Mouse (Mus musculus) lung, postnatal 36 days (tissue): ENCODE measurements around the gene Gm17655.
A peak's percentile ranks its signal among the peaks of the same experiment; 100 is the strongest.
"Not testable (repeated sequence)": the region's sequence is repeated elsewhere in the genome, so short reads cannot be mapped to it uniquely, and the experiment has no call there.

ENCODE experiments used
- DNase-seq: peaks from one replicate; pipeline ENCODE4 v3.0.0; 2022; ENCODE audit warnings: mixed read lengths

Gm17655 gene

GRCm38 (mm10) chr5:110072413-110072812, at the start of gene Gm17655:
TSS of gene Gm17655 (minus strand) at chr5:110072513.
- not testable (repeated sequence) for DNase-seq

GRCm38 (mm10) chr5:110109991-110110441, 37.7 kb upstream of the Gm17655 start, which contains the start of gene Zfp605:
TSS of gene Zfp605 (plus strand) at chr5:110110092.
- peak; percentile 94 for DNase-seq

- DNase-seq = peak; percentile 98
These were observed 36.0 kb upstream of the Gm17655 start for GRCm38 (mm10) chr5:110108305-110108628.

DNA sequence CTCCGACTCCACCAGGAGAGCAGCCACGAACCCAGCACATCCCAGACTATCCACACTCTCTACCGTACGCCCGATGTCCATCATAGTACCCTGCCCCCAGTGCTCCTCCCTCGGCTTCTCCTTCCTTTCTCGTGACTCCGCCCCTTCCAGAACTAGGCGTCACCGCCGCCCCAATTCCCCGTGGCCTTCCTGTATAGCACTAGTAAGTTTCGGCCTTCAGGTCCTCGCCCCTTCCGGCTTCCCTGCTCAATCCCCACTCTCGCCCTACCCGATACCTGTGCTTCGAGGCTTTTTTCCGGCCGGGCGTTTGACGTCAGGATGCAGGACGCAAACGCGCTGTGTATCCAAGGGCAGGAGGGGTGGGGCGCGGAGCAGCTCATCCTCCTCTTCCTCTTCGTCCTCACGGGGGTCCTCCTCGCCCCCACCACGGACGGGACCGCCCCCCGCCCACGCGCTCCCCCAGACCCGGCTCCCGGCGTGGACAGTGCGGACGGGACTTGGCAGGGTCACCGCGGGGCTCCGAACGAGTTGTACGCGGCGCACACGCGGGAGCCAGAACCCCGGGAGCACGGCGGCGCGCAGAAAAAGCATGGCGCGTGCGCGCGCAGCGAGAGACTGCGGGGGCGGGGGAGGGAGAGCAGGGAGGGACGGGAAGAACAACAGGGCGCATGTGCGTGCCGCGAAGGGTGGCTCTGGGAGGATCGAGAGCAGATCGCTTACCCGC, 35.4 kb upstream of the Gm17655 start, which contains the start of gene Gtpbp6:
Gene Gtpbp6 (minus strand): TSS at position 617 of the 724 bp plus-strand sequence.
- peak; percentile 97 for DNase-seq

DNA sequence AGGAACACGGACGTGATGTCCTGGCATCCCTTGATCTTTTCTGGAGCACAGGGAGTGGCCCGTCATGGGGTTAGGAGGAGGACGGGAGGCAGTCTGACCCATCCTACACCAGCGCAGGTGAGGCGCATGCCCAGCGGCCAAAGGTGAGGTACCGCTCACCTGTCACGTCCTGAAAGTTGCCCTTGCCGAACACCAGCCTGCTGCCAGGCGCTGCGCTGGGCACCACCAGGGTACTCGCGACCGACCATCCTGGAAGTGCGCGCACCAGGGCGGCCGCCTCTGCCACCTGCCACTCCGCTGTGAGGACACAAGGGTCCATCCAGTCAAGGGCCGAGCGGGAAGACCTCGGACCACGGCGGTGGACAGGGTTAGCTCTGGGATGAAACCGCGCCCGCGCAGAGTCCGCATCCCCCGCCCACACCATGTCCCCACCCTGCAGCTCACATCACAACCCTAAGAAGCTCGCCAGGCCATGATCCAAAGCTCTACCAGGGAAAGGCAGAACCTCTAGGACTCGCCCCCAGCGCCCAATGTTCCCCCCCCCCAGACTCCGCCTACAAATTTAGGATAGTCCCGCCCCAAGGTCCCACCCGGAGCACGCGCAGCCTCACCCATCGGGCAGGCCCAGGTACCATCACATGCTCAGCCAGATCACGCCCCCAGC, 34.7 kb upstream of the Gm17655 start:
- DNase-seq = no peak

DNA sequence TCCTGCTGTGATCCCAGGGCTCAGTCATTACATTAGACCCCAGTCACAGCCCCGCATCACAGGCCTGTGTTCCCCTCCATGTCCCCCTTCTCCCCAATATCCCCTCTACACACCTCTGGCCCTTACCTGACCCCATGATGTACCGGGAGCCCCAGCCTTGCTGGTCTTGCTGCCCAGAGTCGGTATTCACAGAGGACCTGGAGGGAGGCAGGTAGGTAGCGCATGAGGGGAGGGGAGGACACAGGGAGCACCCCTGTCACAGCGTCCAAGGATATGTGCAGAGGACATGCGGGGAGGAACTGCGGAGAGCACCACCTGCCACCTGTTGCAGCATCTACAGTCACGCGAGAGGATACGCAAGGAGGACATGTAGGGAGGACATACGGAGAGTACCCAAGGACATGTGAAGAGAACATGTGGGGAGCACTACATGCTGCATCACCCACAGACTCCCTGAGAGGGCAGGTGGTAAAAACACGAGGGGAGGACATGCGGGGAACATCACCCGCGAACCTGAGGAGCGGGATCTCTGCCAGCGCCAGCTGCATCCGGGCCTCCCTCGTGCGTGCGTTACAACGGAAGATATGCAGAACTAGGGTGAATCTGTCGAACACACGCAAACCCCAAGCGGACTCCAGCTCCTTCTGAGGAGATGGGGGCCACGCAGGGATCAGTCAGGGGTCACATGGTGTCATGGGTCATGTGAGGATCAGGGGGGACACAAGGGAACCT, 34.0 kb upstream of the Gm17655 start:
- DNase-seq = no peak

DNA sequence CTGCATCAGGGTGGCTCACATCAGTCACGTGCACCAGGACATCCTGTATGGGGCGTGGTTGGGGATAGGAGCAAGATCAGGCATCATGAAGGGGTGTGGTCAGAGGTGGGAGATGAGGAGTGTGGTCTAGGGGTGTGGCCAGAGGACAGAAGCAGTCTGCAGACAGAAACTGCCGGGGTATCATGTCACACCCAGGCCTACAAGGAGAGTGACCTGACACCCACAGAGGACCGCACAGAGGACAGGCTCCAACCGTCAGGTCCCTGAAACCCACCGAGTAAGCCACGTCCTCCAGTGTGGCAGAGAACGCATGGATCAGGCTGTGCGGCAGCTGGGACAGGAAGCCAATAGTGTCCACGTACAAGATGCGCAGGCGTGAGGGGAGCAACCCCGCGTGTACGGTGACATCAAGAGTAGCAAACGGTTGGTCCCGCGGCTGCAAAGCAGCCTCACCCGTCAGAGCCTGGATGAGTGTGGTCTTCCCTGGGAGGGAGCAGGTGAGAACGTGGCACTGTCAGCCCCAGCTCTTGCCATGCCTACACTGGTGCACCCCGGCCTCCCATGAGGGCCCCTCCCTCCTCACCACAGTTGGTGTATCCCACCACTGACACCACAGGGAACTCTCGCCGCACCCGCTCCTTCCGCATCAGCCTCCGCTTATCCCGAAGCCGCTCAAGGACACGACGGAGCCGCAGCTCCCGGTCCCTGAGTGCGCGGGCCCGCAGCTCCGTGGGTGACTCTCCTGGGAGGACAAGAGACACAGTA, 32.5 kb upstream of the Gm17655 start:
- no peak for DNase-seq

DNA sequence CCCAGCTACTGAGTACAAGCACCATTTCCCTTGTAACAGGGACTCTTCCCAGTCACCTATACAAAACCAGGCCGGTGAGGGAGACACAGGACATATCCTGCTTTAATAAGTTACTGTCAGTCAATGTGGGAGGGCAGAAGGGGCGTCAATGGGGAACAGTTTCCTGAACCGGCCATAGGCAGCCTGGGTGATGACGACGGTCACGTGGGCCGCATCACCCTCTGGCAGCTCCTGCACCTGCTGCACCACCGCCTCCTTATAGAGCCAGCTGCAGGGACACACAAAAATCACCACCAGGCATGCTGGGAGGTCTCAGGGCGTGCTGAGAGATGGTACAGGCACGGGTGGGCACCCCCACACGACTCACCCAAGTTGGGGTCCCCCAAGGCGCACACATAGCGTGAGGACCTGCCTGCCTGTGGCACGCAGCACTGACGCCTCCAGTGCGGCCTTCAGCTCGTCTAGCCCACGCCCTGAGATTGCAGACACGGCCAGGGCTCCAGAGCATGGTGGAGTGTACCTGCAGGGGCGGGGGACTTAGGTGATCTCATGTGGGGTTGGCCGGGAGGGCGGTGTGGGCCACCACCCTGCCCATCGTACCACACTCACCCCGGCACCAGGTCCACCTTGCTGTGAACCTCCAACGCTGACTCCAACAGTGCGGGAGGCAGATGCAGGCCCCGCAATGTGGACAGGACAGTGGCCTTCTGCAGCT, 31.7 kb upstream of the Gm17655 start:
- no peak for DNase-seq

DNA sequence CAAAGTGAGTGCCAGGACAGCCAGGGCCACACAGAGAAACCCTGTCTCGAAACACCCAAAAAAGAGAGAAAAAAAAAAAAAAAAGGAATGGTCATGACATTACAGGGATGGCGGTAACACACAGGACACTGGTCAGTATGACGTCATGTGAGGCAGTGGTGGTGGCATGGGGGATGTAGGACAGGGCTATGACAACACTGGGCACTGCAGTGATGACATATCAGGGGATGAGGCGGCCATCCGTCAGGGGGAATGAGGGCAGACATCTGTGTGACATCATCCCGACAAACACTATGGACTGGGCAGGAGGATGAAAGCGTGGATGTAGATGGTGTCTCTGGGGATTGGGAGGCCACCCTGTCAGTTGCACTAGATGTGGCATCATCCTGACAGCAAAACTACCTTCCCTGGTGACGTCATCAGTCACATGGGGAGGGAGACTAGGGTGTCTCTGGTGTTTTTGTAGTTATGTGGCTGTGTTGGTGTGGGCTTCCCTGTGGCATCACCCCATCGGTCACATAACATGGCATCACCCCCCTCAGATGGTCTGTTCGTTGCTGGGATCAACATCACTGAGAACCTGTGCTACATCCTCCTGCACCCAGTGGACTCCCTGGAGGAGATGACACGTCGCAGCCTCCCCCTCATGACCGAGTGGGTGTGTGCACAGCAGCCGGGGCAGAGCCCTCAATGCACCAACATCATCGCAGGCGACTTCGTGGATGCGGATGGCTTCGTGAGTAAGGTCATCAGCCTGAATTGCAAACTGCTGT, 30.7 kb upstream of the Gm17655 start:
- DNase-seq = no peak

GRCm38 (mm10) chr5:110102429-110102828, 30.1 kb upstream of the Gm17655 start:
- DNase-seq = no peak

- peak; percentile 35 for DNase-seq
These were observed 29.5 kb upstream of the Gm17655 start for GRCm38 (mm10) chr5:110101716-110102347.

DNA sequence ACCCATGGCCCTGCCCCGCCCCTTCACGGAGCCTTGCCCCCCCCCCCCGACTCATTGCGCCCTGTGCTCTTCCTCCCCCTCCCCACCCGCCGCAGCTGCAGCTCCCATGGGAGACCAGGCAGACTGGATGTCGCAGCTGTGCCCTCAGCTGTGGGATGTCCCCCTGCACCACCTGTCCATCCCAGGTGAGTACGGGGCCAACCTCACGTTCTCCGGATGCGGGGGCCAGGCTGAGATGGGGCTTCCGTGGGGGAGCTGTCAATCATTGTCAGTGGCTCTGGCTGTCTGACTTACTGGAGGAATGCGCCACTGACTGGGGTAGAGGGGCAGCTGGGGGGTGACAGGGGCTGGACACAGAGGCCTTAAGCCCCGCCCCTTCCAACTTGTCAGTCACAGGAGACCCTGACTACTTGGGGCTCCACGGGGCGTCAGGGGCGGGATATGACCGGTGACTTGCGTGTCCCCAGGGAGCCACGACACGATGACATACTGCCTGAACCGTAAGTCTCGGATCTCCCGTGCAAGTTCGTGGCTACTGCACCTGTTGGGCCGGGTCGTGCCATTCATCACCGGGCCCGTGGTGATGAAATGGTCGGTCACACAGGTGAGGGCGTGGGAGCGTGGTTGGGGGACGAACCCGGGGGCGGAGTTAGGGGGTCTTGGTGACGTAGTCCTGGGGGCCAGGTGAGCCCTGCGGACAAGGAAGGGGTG, 28.8 kb upstream of the Gm17655 start:
- no peak for DNase-seq

DNA sequence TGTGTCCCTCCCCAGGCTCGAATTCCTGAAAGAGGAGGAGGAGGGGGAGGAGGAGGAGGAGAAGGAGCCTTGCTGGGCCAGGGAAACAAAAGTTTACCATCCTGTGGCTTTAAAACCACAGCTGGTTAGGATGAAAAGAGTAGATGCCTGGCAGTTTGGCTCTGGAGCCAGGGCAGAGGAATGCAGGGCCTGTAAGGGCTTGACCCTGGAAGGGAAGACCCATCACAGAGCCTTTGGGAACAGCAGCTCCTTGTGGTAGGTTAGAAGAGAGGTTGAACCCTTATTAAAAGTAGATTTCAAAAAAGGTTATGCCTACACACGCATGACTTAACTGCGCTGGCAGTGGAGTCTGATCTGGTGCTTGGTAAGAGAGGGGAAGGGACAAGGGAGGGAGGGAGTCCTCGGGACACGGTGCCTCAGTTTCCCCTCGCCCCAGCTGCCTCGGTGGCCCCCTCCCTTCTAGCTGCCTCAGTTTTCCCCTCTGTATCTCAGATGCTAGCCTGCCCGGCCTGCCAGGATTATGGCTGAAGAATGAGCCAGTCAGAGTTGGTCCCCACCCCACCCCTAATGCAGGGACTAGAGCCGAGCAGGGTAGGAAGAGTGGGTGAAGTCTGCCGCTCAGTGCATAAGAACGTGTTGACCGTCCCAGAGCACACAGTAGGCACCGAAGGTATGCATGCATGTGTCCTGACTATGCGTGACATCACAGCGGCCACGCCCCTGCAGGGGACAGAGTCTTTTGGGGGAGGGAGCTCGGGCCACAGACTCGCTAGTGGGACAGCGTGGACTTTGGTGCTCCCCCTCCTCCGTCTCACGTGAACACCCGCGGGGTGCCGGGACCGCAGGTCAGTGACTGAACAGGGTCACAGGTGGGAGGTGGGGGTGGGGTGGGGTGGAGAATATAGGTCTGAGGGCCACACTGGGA, 27.6 kb upstream of the Gm17655 start, which contains the start of gene Plcxd1:
Gene Plcxd1 (plus strand): TSS at position 314 of the 925 bp plus-strand sequence.
- DNase-seq = no peak

DNA sequence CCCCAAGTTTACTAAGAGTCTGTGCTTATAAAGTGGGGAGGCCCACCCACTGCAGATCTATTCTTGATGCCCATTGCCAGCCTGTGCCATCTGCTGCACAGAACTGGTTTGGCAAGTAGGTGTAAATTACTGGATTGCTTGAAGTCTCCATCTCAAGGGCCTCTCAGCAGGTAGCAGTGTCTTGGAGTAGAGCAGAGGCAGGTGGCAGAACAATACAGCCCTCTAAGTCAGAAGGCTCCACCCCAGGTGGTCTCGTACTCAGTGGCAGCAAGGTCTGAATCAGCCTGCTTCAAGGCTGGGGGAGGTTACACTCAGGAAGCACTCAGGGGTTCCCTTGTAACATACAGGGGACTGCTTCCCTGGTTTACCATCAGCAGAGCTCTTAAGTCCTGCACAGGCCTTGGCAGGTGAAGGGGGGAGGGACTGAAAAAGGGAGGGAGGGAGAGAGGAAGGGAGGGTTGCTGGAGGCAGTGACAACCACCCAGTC, 26.7 kb upstream of the Gm17655 start:
- DNase-seq = peak; percentile 63

DNA sequence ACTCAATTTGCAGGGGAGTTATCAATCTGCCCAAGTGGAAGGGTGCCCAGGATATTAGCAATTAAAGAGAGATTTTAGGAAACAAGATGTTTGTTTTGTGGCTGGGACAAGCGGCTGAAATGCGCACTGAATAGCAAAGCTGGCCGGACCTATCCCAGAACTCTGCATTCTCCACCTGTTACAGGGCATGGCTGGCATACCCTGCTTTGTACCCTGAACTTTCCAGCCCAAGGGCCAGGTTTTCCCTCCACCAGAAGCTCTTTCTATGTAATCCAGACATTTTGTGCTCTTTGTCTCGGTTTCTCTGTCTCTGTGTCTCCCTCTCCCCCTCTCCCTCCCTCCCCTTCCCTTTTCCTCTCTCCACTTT, 22.5 kb upstream of the Gm17655 start:
- DNase-seq = no peak

GRCm38 (mm10) chr5:110094030-110094846, 21.9 kb upstream of the Gm17655 start, which contains the start of gene Gm35315:
TSS of gene Gm35315 (minus strand) at chr5:110094420.
- DNase-seq = peak; percentile 96

GRCm38 (mm10) chr5:110091546-110091945, 19.2 kb upstream of the Gm17655 start:
- no peak for DNase-seq
